Mouse (Mus musculus): ENCODE results near the gene Dbndd2.

DNA sequence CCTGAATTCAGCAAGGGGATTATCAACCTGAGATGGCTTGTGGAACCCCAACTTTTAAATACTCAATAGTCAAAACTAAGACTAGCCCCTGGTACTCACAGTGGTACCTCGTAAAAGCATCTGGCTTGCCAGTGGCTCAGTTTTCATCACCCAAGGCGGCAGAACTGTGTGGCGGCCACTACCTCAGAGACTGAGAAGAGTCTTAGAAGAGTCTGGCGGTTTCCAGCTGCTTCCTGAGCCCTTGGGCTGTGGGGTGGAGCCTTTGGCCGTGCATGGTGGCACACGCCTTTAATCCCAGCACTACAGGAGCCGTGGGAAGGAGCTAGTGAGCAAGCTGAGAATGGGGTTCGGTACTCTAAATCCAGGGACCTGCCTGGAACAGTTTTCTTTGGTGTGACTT is 36.4 kb downstream of the Dbndd2 start:
- TF ChIP-seq CTCF (IDR thresholded peaks at IDR 0.05) (no peak), EP300 (IDR thresholded peaks at IDR 0.05) (no peak)
